Mouse (Mus musculus): Measurements from ENCODE around the gene Usp17ld. TPM values are rescaled to one million over a fixed set of nuclear protein-coding genes. Genes with fewer than 3 reads are reported as not detected.
"Not testable (repeated sequence)": the region's sequence is repeated elsewhere in the genome, so short reads cannot be mapped to it uniquely, and the experiment has no call there.

The Usp17ld gene
- polyA plus RNA-seq (2015; fragmentation: Nextera tagmentation; extraction: Ambion mirVana): not detected in 2 replicates

- not testable (repeated sequence) for H3K9ac ChIP-seq; H3K4me1 ChIP-seq (replicated peaks); H3K4me3 ChIP-seq; H3K36me3 ChIP-seq; H3K27me3 ChIP-seq; ATAC-seq (ENCODE audit: low FRiP score, low read depth); H3K27ac ChIP-seq (replicated peaks); H3K4me2 ChIP-seq; H3K9me3 ChIP-seq
Observed at GRCm38 (mm10) chr7:103252405-103252804, at the start of gene Usp17ld. Usp17ld (minus strand) TSS chr7:103252505.

- no peak for ATAC-seq (ENCODE audit: low FRiP score, low read depth)
- no peaks in the 10 kb centered on the region for H3K27me3 ChIP-seq
- H3K36me3 ChIP-seq: no peaks in the 10 kb centered on the region
- no peaks in the 10 kb centered on the region for H3K4me1 ChIP-seq (replicated peaks)
- H3K4me3 ChIP-seq: no peak within 1 kb of the TSS
- no peaks in the 10 kb centered on the region for H3K9me3 ChIP-seq
- H3K9ac ChIP-seq: no peak within 1 kb of the TSS
- H3K4me2 ChIP-seq: no peak within 1 kb of the TSS
- H3K27ac ChIP-seq (replicated peaks): no peak within 1 kb of the TSS
Observed at GRCm38 (mm10) chr7:103216696-103217095, 35.6 kb downstream of the Usp17ld start, which contains the start of gene Olfr594. Olfr594 (plus strand) TSS chr7:103216996.

GRCm38 (mm10) chr7:103212050-103212449, 40.3 kb downstream of the Usp17ld start:
- not testable (repeated sequence) for H3K27me3 ChIP-seq; H3K27ac ChIP-seq (replicated peaks); ATAC-seq (ENCODE audit: low FRiP score, low read depth); H3K4me2 ChIP-seq; H3K4me3 ChIP-seq; H3K36me3 ChIP-seq; H3K9ac ChIP-seq; H3K9me3 ChIP-seq; H3K4me1 ChIP-seq (replicated peaks)
- WGBS: 92% methylated on average over 5 of the region's 5 CpGs

GRCm38 (mm10) chr7:103211562-103211961, 40.7 kb downstream of the Usp17ld start, which contains the start of gene Olfr593:
Olfr593 (plus strand) TSS chr7:103211862.
- Histone ChIP-seq H3K4me1 (replicated peaks) (no peaks in the 10 kb centered on the region), H3K9ac (no peak within 1 kb of the TSS), H3K27ac (replicated peaks) (no peak within 1 kb of the TSS), H3K27me3 (no peaks in the 10 kb centered on the region), H3K36me3 (no peaks in the 10 kb centered on the region), H3K4me2 (no peak within 1 kb of the TSS), H3K4me3 (no peak within 1 kb of the TSS), H3K9me3 (no peaks in the 10 kb centered on the region)
- ATAC-seq (ENCODE audit: low FRiP score, low read depth): no peak
- 76% methylated on average over 1 of the region's 1 CpGs for whole genome bisulfite sequencing

Small RNAs within 50 kb of the gene (microRNA-seq; reads per million reads assigned to microRNA genes)
- gene Gm23550 (not detected), gene Gm25171 (not detected)

Other genes with a start within 250 kb of the Usp17ld start
- not detected in 2 replicates for gene Olfr582, start 214.5 kb downstream of the Usp17ld start, polyA plus RNA-seq (2015; fragmentation: Nextera tagmentation; extraction: Ambion mirVana)
- not detected in 2 replicates for gene Olfr583, start 201.2 kb downstream of the Usp17ld start, polyA plus RNA-seq (2015; fragmentation: Nextera tagmentation; extraction: Ambion mirVana)
- gene Olfr584, start 170.6 kb downstream of the Usp17ld start, polyA plus RNA-seq (2015; fragmentation: Nextera tagmentation; extraction: Ambion mirVana): not detected in 2 replicates
- not detected in 2 replicates for gene Olfr585, start 154.8 kb downstream of the Usp17ld start, polyA plus RNA-seq (2015; fragmentation: Nextera tagmentation; extraction: Ambion mirVana)
- gene Olfr586, start 126.9 kb downstream of the Usp17ld start, polyA plus RNA-seq (2015; fragmentation: Nextera tagmentation; extraction: Ambion mirVana): not detected in 2 replicates
- gene Olfr588-ps1, start 111.6 kb downstream of the Usp17ld start, polyA plus RNA-seq (2015; fragmentation: Nextera tagmentation; extraction: Ambion mirVana): not detected in 2 replicates
- gene Olfr589, start 96.1 kb downstream of the Usp17ld start, polyA plus RNA-seq (2015; fragmentation: Nextera tagmentation; extraction: Ambion mirVana): not detected in 2 replicates
- gene Olfr591, start 74.2 kb downstream of the Usp17ld start, polyA plus RNA-seq (2015; fragmentation: Nextera tagmentation; extraction: Ambion mirVana): not detected in 2 replicates
- gene Olfr592, start 67.7 kb downstream of the Usp17ld start, polyA plus RNA-seq (2015; fragmentation: Nextera tagmentation; extraction: Ambion mirVana): not detected in 2 replicates
- not detected in 2 replicates for gene Olfr593, start 40.6 kb downstream of the Usp17ld start, polyA plus RNA-seq (2015; fragmentation: Nextera tagmentation; extraction: Ambion mirVana)
- gene Olfr594, start 35.5 kb downstream of the Usp17ld start, polyA plus RNA-seq (2015; fragmentation: Nextera tagmentation; extraction: Ambion mirVana): not detected in 2 replicates
- gene Olfr596, start 53.1 kb upstream of the Usp17ld start, polyA plus RNA-seq (2015; fragmentation: Nextera tagmentation; extraction: Ambion mirVana): not detected in 2 replicates
- gene Olfr597, start 63.8 kb upstream of the Usp17ld start, polyA plus RNA-seq (2015; fragmentation: Nextera tagmentation; extraction: Ambion mirVana): not detected in 2 replicates
- gene Olfr598, start 71.1 kb upstream of the Usp17ld start, polyA plus RNA-seq (2015; fragmentation: Nextera tagmentation; extraction: Ambion mirVana): not detected in 2 replicates
- not detected in 2 replicates for gene Olfr599, start 83.4 kb upstream of the Usp17ld start, polyA plus RNA-seq (2015; fragmentation: Nextera tagmentation; extraction: Ambion mirVana)
- not detected in 2 replicates for gene Olfr600, start 97.2 kb upstream of the Usp17ld start, polyA plus RNA-seq (2015; fragmentation: Nextera tagmentation; extraction: Ambion mirVana)
- not detected in 2 replicates for gene Olfr601, start 110.2 kb upstream of the Usp17ld start, polyA plus RNA-seq (2015; fragmentation: Nextera tagmentation; extraction: Ambion mirVana)
- gene Olfr603, start 133.7 kb upstream of the Usp17ld start, polyA plus RNA-seq (2015; fragmentation: Nextera tagmentation; extraction: Ambion mirVana): not detected in 2 replicates
- gene Usp17lc, start 162.6 kb upstream of the Usp17ld start, polyA plus RNA-seq (2015; fragmentation: Nextera tagmentation; extraction: Ambion mirVana): not detected in 2 replicates
- gene Olfr605, start 192.9 kb upstream of the Usp17ld start, polyA plus RNA-seq (2015; fragmentation: Nextera tagmentation; extraction: Ambion mirVana): not detected in 2 replicates
- not detected in 2 replicates for gene Olfr606, start 196.5 kb upstream of the Usp17ld start, polyA plus RNA-seq (2015; fragmentation: Nextera tagmentation; extraction: Ambion mirVana)
- not detected in 2 replicates for gene Olfr607, start 211.6 kb upstream of the Usp17ld start, polyA plus RNA-seq (2015; fragmentation: Nextera tagmentation; extraction: Ambion mirVana)
- not detected in 2 replicates for gene Olfr608, start 217.4 kb upstream of the Usp17ld start, polyA plus RNA-seq (2015; fragmentation: Nextera tagmentation; extraction: Ambion mirVana)
- not detected in 2 replicates for gene Olfr609, start 245.6 kb upstream of the Usp17ld start, polyA plus RNA-seq (2015; fragmentation: Nextera tagmentation; extraction: Ambion mirVana)